9 mouse cellular contexts compared by ENCODE assay signal in the genomic region with DNA sequence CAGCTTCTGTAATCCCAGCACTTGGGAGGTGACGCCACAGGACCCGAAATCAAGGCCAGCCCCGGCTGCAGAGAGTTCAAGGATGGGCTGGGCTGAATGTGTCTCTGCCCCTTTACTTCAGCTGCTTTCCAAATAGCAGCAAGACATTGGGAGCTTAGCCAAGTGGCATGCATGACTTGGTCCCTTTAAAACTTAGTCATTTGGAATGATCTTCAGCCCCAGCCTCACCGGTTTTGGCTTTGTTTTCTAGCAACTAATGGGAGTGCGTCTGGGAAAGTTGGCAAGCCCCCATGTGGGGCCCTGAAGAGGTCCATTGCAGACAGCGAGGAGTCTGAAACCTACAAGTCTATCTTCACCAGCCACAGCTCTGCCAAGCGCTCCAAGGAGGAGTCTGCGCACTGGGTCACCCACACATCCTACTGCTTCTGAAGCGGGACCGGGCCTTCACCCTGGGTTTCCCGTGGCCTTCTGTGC. TPM values are rescaled to one million over a fixed set of nuclear protein-coding genes. Genes with fewer than 3 reads are reported as not detected.
DNase-seq lines count a peak whose midpoint lies in the region; ATAC-seq and TF ChIP-seq lines count a peak whose summit lies in the region.
"Had no signal": no experiment of that assay in that cellular context is flagged by ENCODE, and none has a peak within 500 bp of the region (broad histone marks: within the 10 kb centered on the region; RNA-seq: fewer than 3 reads in every experiment).

No protein-coding gene starts in this region.

- H3K9ac ChIP-seq in midbrain, embryonic 12.5 days (replicated peaks) = no peak overlapping the region
- H3K9ac ChIP-seq in midbrain, embryonic 11.5 days (ENCODE audit: low read length) = no peak overlapping the region
- no peak overlapping the region for H3K9ac ChIP-seq in stomach, postnatal 0 days (ENCODE audit: low read length)
- H3K9ac ChIP-seq: liver, embryonic 14.5 days had no signal

- no peak overlapping the region for H3K4me2 ChIP-seq in midbrain, embryonic 12.5 days (replicated peaks)
- H3K4me2 ChIP-seq in midbrain, embryonic 11.5 days = no peak overlapping the region
- H3K4me2 ChIP-seq in stomach, postnatal 0 days (replicated peaks; ENCODE audit: low read depth) = no peak overlapping the region

- no peak overlapping the region for H3K4me3 ChIP-seq in midbrain, embryonic 12.5 days
- H3K4me3 ChIP-seq in midbrain, embryonic 11.5 days (ENCODE audit: low read depth, low read length) = no peak overlapping the region
- H3K4me3 ChIP-seq in brown adipose tissue, adult 24 weeks (ENCODE audit: insufficient read depth, low read depth, low read length) = no peak overlapping the region
- no peak overlapping the region for H3K4me3 ChIP-seq in stomach, postnatal 0 days (ENCODE audit: low read depth, low read length)
- no peak overlapping the region for H3K4me3 ChIP-seq in thymus, adult 2 months (ENCODE audit: control insufficient read depth, insufficient read depth, low read length)

- no peaks in the 10 kb centered on the region for H3K9me3 ChIP-seq in midbrain, embryonic 12.5 days
- no peaks in the 10 kb centered on the region for H3K9me3 ChIP-seq in midbrain, embryonic 11.5 days (ENCODE audit: control insufficient read depth, low read length)
- no peaks in the 10 kb centered on the region for H3K9me3 ChIP-seq in stomach, postnatal 0 days (ENCODE audit: control insufficient read depth, low read length)

- no peak overlapping the region for H3K27ac ChIP-seq in midbrain, embryonic 12.5 days (replicated peaks)
- no peak overlapping the region for H3K27ac ChIP-seq in midbrain, embryonic 11.5 days (ENCODE audit: low read depth, low read length)
- peak overlapping the region; percentile 20 for H3K27ac ChIP-seq in brown adipose tissue, adult 24 weeks (replicated peaks; ENCODE audit: low read depth, low read length)
- H3K27ac ChIP-seq in stomach, postnatal 0 days (replicated peaks) = no peak overlapping the region
- no peak overlapping the region for H3K27ac ChIP-seq in thymus, adult 2 months (ENCODE audit: control insufficient read depth, insufficient read depth, low read length)
- H3K27ac ChIP-seq: liver, embryonic 14.5 days had no signal

- no peaks in the 10 kb centered on the region for H3K27me3 ChIP-seq in midbrain, embryonic 12.5 days
- no peaks in the 10 kb centered on the region for H3K27me3 ChIP-seq in midbrain, embryonic 11.5 days (ENCODE audit: control insufficient read depth, insufficient read depth, low read length)
- H3K27me3 ChIP-seq in stomach, postnatal 0 days (ENCODE audit: control insufficient read depth, insufficient read depth, low read length) = no peaks in the 10 kb centered on the region
- H3K27me3 ChIP-seq in thymus, adult 2 months (ENCODE audit: control insufficient read depth, insufficient read depth, low read length) = no peaks in the 10 kb centered on the region

- no peak for DNase-seq in midbrain, embryonic 11.5 days (ENCODE audit: low spot score, missing footprints)
- DNase-seq in kidney, postnatal 36 days = peak; percentile 81 to 82
- DNase-seq in stomach, postnatal 0 days (ENCODE audit: low spot score) = no peak
- DNase-seq in thymus, adult 2 months = no peak

- no peak for TF ChIP-seq EP300 in stomach, postnatal 0 days (optimal IDR thresholded peaks at IDR 0.05)

- ATAC-seq in midbrain, embryonic 12.5 days (ENCODE audit: low FRiP score, low read depth) = peak; percentile 12; the same call in 1 of the 2 replicates
- ATAC-seq in midbrain, embryonic 11.5 days (ENCODE audit: low FRiP score) = no peak
- ATAC-seq in stomach, postnatal 0 days (ENCODE audit: low FRiP score, low TSS enrichment) = peak; percentile 25; the same call in 1 of the 2 replicates
- ATAC-seq in monocyte, adult 5-6 weeks (replicated peaks; ENCODE audit: insufficient number of reproducible peaks, low FRiP score, low TSS enrichment, poor library complexity, severe bottlenecking) = no peak

- TF ChIP-seq POLR2A in thymus, adult 2 months (IDR thresholded peaks at IDR 0.05; ENCODE audit: control insufficient read depth, extremely low read depth, insufficient read depth, low read length, poor library complexity) = no peak

- WGBS in midbrain, embryonic 12.5 days = 80% methylated on average over 11 of the region's 11 CpGs
- 88% methylated on average over 11 of the region's 11 CpGs for WGBS in midbrain, embryonic 11.5 days
- 63% methylated on average over 11 of the region's 11 CpGs for WGBS in stomach, postnatal 0 days
- 97% methylated on average over 11 of the region's 11 CpGs for WGBS in thymus, adult 2 months

- TF ChIP-seq CTCF in stomach, postnatal 0 days (IDR thresholded peaks at IDR 0.05; ENCODE audit: low read depth) = no peak
- TF ChIP-seq CTCF in thymus, adult 2 months (IDR thresholded peaks at IDR 0.05; ENCODE audit: borderline replicate concordance, control insufficient read depth, extremely low read depth, insufficient read depth, low read length, poor library complexity) = no peak

- H3K4me1 ChIP-seq in midbrain, embryonic 12.5 days = no peaks in the 10 kb centered on the region; the same call in 1 of the 2 replicates
- no peaks in the 10 kb centered on the region for H3K4me1 ChIP-seq in midbrain, embryonic 11.5 days (ENCODE audit: control insufficient read depth, insufficient read depth, low read length)
- peaks cover 7% of the 10 kb centered on the region for H3K4me1 ChIP-seq in brown adipose tissue, adult 24 weeks (ENCODE audit: control insufficient read depth, insufficient read depth, insufficient read length, low read length)
- H3K4me1 ChIP-seq in stomach, postnatal 0 days (replicated peaks; ENCODE audit: control insufficient read depth, insufficient read depth) = no peaks in the 10 kb centered on the region
- no peaks in the 10 kb centered on the region for H3K4me1 ChIP-seq in thymus, adult 2 months (replicated peaks; ENCODE audit: control insufficient read depth, insufficient read depth, low read length)

- peaks cover 64% of the 10 kb centered on the region for H3K36me3 ChIP-seq in midbrain, embryonic 12.5 days
- H3K36me3 ChIP-seq in midbrain, embryonic 11.5 days (ENCODE audit: control insufficient read depth, insufficient read depth, low read length) = peaks cover 3% of the 10 kb centered on the region
- H3K36me3 ChIP-seq in stomach, postnatal 0 days (ENCODE audit: control insufficient read depth, insufficient read depth, low read length) = peaks cover 17% of the 10 kb centered on the region
- H3K36me3 ChIP-seq in thymus, adult 2 months (ENCODE audit: control insufficient read depth, insufficient read depth, low read length) = peaks cover 56% of the 10 kb centered on the region

RNA-seq across cellular contexts. Expression of a gene that starts 3.9 kb away (rescaled TPM):
- polyA plus RNA-seq in midbrain, embryonic 12.5 days (2016; fragmentation: Nextera tagmentation; extraction: Ambion mirVana) = 0.45 and 0.47 TPM in 2 replicates
- polyA plus RNA-seq in midbrain, embryonic 11.5 days (2014; fragmentation: Nextera tagmentation; extraction: Ambion mirVana) = 0.65 TPM in 1 of 2 replicates, not detected in the other
- polyA plus RNA-seq in brown adipose tissue, adult 24 weeks (2012; ENCODE audit: insufficient read depth, insufficient read length, missing spikeins) = not detected in 2 replicates
- polyA plus RNA-seq in stomach, postnatal 0 days (2015; fragmentation: Nextera tagmentation; extraction: Ambion mirVana) = 0.15 and 0.33 TPM in 2 replicates
- total RNA-seq in monocyte, adult 5-6 weeks (2017) = 4.4 to 13.8 TPM (median 7.3 TPM) in 3 replicates
- polyA plus RNA-seq in thymus, adult 2 months (2012; rRNA removed) = 0.42 and 0.81 TPM in 2 replicates
- polyA plus RNA-seq: small intestine, adult 2 months had no signal

RNA-seq across cellular contexts. Expression of a gene that starts 10.0 kb away (rescaled TPM):
- polyA plus RNA-seq in midbrain, embryonic 12.5 days (2016; fragmentation: Nextera tagmentation; extraction: Ambion mirVana) = 2.4 and 2.6 TPM in 2 replicates
- polyA plus RNA-seq in midbrain, embryonic 11.5 days (2014; fragmentation: Nextera tagmentation; extraction: Ambion mirVana) = 0.84 and 0.86 TPM in 2 replicates
- polyA plus RNA-seq in brown adipose tissue, adult 24 weeks (2012; ENCODE audit: insufficient read depth, insufficient read length, missing spikeins) = not detected in 2 replicates
- polyA plus RNA-seq in stomach, postnatal 0 days (2015; fragmentation: Nextera tagmentation; extraction: Ambion mirVana) = 0.38 and 0.44 TPM in 2 replicates
- total RNA-seq in monocyte, adult 5-6 weeks (2017) = 1.1 TPM in 1 of 3 replicates, not detected in the others
- not detected in 2 replicates for polyA plus RNA-seq in thymus, adult 2 months (2012; rRNA removed)
- polyA plus RNA-seq: small intestine, adult 2 months had no signal

RNA-seq across cellular contexts. Expression of a gene that starts 28.0 kb away (rescaled TPM):
- polyA plus RNA-seq in midbrain, embryonic 12.5 days (2016; fragmentation: Nextera tagmentation; extraction: Ambion mirVana) = 87.9 and 90.8 TPM in 2 replicates
- polyA plus RNA-seq in midbrain, embryonic 11.5 days (2014; fragmentation: Nextera tagmentation; extraction: Ambion mirVana) = 86.8 and 94.7 TPM in 2 replicates
- polyA plus RNA-seq in brown adipose tissue, adult 24 weeks (2012; ENCODE audit: insufficient read depth, insufficient read length, missing spikeins) = 91.4 and 101 TPM in 2 replicates
- polyA plus RNA-seq in stomach, postnatal 0 days (2015; fragmentation: Nextera tagmentation; extraction: Ambion mirVana) = 79.7 and 81.1 TPM in 2 replicates
- 190 to 207 TPM (median 193 TPM) in 3 replicates for total RNA-seq in monocyte, adult 5-6 weeks (2017)
- polyA plus RNA-seq in thymus, adult 2 months (2012; rRNA removed) = 79.6 and 86.7 TPM in 2 replicates

Comparison
In these comparisons a context has a peak if more than half of its experiments do, and no peak if none do; other contexts are left out.
1. ATAC-seq: peak in midbrain, embryonic 12.5 days (single experiment) and stomach, postnatal 0 days (single experiment); none in midbrain, embryonic 11.5 days (single experiment) and monocyte, adult 5-6 weeks (single experiment).
2. DNase-seq: peak in kidney, postnatal 36 days (2 of 2); none in midbrain, embryonic 11.5 days (single experiment), stomach, postnatal 0 days (single experiment) and thymus, adult 2 months (single experiment).